Mouse (Mus musculus) T-cell, adult 2 months (primary cell): ENCODE results near the gene Ccr10.

Experiments
- DNase-seq: peaks from one replicate; pipeline ENCODE4 v3.0.0; 2022; ENCODE audit warnings: low spot score

Gene Ccr10

GRCm38 (mm10) chr11:101188166-101188805, 13.0 kb upstream of the Ccr10 start:
- DNase-seq: no peak

GRCm38 (mm10) chr11:101187541-101187940, 12.3 kb upstream of the Ccr10 start:
- DNase-seq: no peak

GRCm38 (mm10) chr11:101186526-101187247, 11.4 kb upstream of the Ccr10 start:
- DNase-seq: no peak

GRCm38 (mm10) chr11:101185441-101185840, 10.2 kb upstream of the Ccr10 start:
- DNase-seq: no peak

- DNase-seq: no peak
Measured at GRCm38 (mm10) chr11:101184984-101185383, 9.7 kb upstream of the Ccr10 start.

- DNase-seq: no peak
Measured at GRCm38 (mm10) chr11:101182771-101183517, 7.7 kb upstream of the Ccr10 start.

GRCm38 (mm10) chr11:101181961-101182360, 6.7 kb upstream of the Ccr10 start:
- no peak for DNase-seq

GRCm38 (mm10) chr11:101180846-101181740, 5.8 kb upstream of the Ccr10 start:
- DNase-seq: no peak

- DNase-seq: no peak
Measured at GRCm38 (mm10) chr11:101180261-101180660, 5.0 kb upstream of the Ccr10 start.

- no peak for DNase-seq
Measured at GRCm38 (mm10) chr11:101179306-101179705, 4.1 kb upstream of the Ccr10 start.

- DNase-seq: no peak
Measured at GRCm38 (mm10) chr11:101178061-101179058, 3.1 kb upstream of the Ccr10 start.

- DNase-seq: peak; percentile 66
Measured at GRCm38 (mm10) chr11:101176933-101177773, 1.9 kb upstream of the Ccr10 start.

- DNase-seq: no peak
Measured at GRCm38 (mm10) chr11:101176117-101176691, 961 bp upstream of the Ccr10 start.

GRCm38 (mm10) chr11:101175636-101176116, 433 bp upstream of the Ccr10 start:
- DNase-seq: no peak

- no peak for DNase-seq
Measured at GRCm38 (mm10) chr11:101174389-101174745, 876 bp downstream of the Ccr10 start.

- peak; percentile 79 for DNase-seq
Measured at GRCm38 (mm10) chr11:101173631-101174388, 1.4 kb downstream of the Ccr10 start.

- DNase-seq: no peak
Measured at GRCm38 (mm10) chr11:101173112-101173511, 2.1 kb downstream of the Ccr10 start.

GRCm38 (mm10) chr11:101172434-101172815, 2.8 kb downstream of the Ccr10 start:
- DNase-seq: no peak
